Mouse (Mus musculus) neural tube, embryonic 11.5 days (tissue): ENCODE measurements around the gene Primpol. TPM values are rescaled to one million over a fixed set of nuclear protein-coding genes. Genes with fewer than 3 reads are reported as not detected.
"Not testable (repeated sequence)": the region's sequence is repeated elsewhere in the genome, so short reads cannot be mapped to it uniquely, and the experiment has no call there.

ENCODE experiments used
- ATAC-seq: fragments of 200-750 bp; cut with Nextera tagmentation; 2 replicates; pipeline ENCODE4 v1.8.0; 2017; ENCODE audit warnings: moderate number of reproducible peaks, mild to moderate bottlenecking, moderate TSS enrichment, moderate library complexity; ENCODE audit not compliant: insufficient read depth, low FRiP score, low TSS enrichment
- DNase-seq: peaks from one replicate; pipeline ENCODE4 v3.0.0-alpha.2; 2015; ENCODE audit warnings: low spot score
- H3K27ac ChIP-seq: fragments of 300-500 bp; sonication (generic); 2 replicates; pipeline ENCODE4 v1.5.1; 2014; ENCODE audit warnings: low read depth, mild to moderate bottlenecking, low read length
- H3K27me3 ChIP-seq: fragments of 300-500 bp; sonication (generic); 2 replicates; pipeline ENCODE4 v1.6.1; 2014; ENCODE audit warnings: mild to moderate bottlenecking, low read length, mixed read lengths; ENCODE audit not compliant: control insufficient read depth, insufficient read depth
- H3K36me3 ChIP-seq: fragments of 300-500 bp; sonication (generic); 2 replicates; pipeline ENCODE4 v1.6.1; 2014; ENCODE audit warnings: mild to moderate bottlenecking, low read length, moderate library complexity, mixed read lengths; ENCODE audit not compliant: control insufficient read depth, insufficient read depth
- H3K4me1 ChIP-seq: fragments of 300-500 bp; sonication (generic); 2 replicates; pipeline ENCODE4 v1.6.1; 2014; ENCODE audit warnings: low read length, mixed read lengths; ENCODE audit not compliant: control insufficient read depth, insufficient read depth
- H3K4me2 ChIP-seq: fragments of 300-500 bp; sonication (generic); 2 replicates; pipeline ENCODE4 v1.6.1; 2014; ENCODE audit warnings: low read depth, mild to moderate bottlenecking, moderate library complexity
- H3K4me3 ChIP-seq: fragments of 300-500 bp; sonication (generic); 2 replicates; pipeline ENCODE4 v1.5.1; 2014; ENCODE audit warnings: low read depth, low read length
- H3K9ac ChIP-seq: fragments of 300-500 bp; sonication (generic); 2 replicates; pipeline ENCODE4 v1.6.1; 2014; ENCODE audit warnings: mild to moderate bottlenecking, low read length
- H3K9me3 ChIP-seq: fragments of 300-500 bp; sonication (generic); 2 replicates; pipeline ENCODE4 v1.6.1; 2016; ENCODE audit warnings: low read length; ENCODE audit not compliant: control insufficient read depth
- WGBS: fragments of 180-500 bp; shearing (Covaris S2); extraction: QIAGEN DNeasy Blood & Tissue Kit; methylation state at CpG from one replicate; pipeline ENCODE4 v1.1.7; 2014; 5-methylcytosine and 5-hydroxymethylcytosine counted together
- polyA plus RNA-seq: library from polyadenylated mRNA; unstranded; fragments of >200 nt; fragmentation: Nextera tagmentation; extraction: Ambion mirVana; gene quantifications from 2 replicates; pipeline ENCODE4 v1.2.1, GENCODE M21; 2014

Gene Primpol
- polyA plus RNA-seq, 1 experiment from 2014 or later = 11.2 TPM

- H3K27ac ChIP-seq = no peak overlapping the region
- 80% methylated on average over 2 of the region's 2 CpGs for WGBS
- H3K4me3 ChIP-seq = no peak overlapping the region
- no peak overlapping the region for H3K4me2 ChIP-seq
- ATAC-seq (no peak), DNase-seq (no peak)
- H3K9ac ChIP-seq = no peak overlapping the region
- H3K27me3 ChIP-seq = no peaks in the 10 kb centered on the region
- H3K4me1 ChIP-seq = no peaks in the 10 kb centered on the region
- no peaks in the 10 kb centered on the region for H3K9me3 ChIP-seq
- H3K36me3 ChIP-seq = no peaks in the 10 kb centered on the region
These were observed 19.6 kb downstream of the Primpol start for GRCm38 (mm10) chr8:46597411-46597810.

- no peaks in the 10 kb centered on the region for H3K4me1 ChIP-seq
- H3K27me3 ChIP-seq = no peaks in the 10 kb centered on the region
- no peak overlapping the region for H3K4me3 ChIP-seq
- ATAC-seq (no peak), DNase-seq (no peak)
- H3K36me3 ChIP-seq = no peaks in the 10 kb centered on the region
- WGBS = 91% methylated on average over 2 of the region's 2 CpGs
- H3K4me2 ChIP-seq = no peak overlapping the region
- no peaks in the 10 kb centered on the region for H3K9me3 ChIP-seq
- no peak overlapping the region for H3K9ac ChIP-seq
- H3K27ac ChIP-seq = no peak overlapping the region
These were observed 20.5 kb downstream of the Primpol start for GRCm38 (mm10) chr8:46596530-46596929.

GRCm38 (mm10) chr8:46595593-46595992 is 21.4 kb downstream of the Primpol start:
- H3K9me3 ChIP-seq = no peaks in the 10 kb centered on the region
- no peaks in the 10 kb centered on the region for H3K36me3 ChIP-seq
- H3K4me3 ChIP-seq = no peak overlapping the region
- H3K4me1 ChIP-seq = no peaks in the 10 kb centered on the region
- WGBS = 75% methylated on average over 2 of the region's 2 CpGs
- no peak for ATAC-seq
- no peak for DNase-seq
- H3K27ac ChIP-seq = no peak overlapping the region
- H3K27me3 ChIP-seq = no peaks in the 10 kb centered on the region
- H3K9ac ChIP-seq = no peak overlapping the region
- H3K4me2 ChIP-seq = no peak overlapping the region

GRCm38 (mm10) chr8:46593772-46594171 is 23.2 kb downstream of the Primpol start:
- ATAC-seq (no peak), DNase-seq (no peak)
- H3K9me3 ChIP-seq = no peaks in the 10 kb centered on the region
- no peaks in the 10 kb centered on the region for H3K4me1 ChIP-seq
- H3K4me2 ChIP-seq = no peak overlapping the region
- H3K36me3 ChIP-seq = no peaks in the 10 kb centered on the region
- H3K27ac ChIP-seq = no peak overlapping the region
- WGBS = 85% methylated on average over 2 of the region's 2 CpGs
- H3K27me3 ChIP-seq = no peaks in the 10 kb centered on the region
- H3K9ac ChIP-seq = no peak overlapping the region
- H3K4me3 ChIP-seq = no peak overlapping the region

GRCm38 (mm10) chr8:46593067-46593466 is 23.9 kb downstream of the Primpol start:
- H3K27me3 ChIP-seq = no peaks in the 10 kb centered on the region
- no peak overlapping the region for H3K4me2 ChIP-seq
- no peak for ATAC-seq
- WGBS = 87% methylated on average over 8 of the region's 8 CpGs
- H3K4me1 ChIP-seq = no peaks in the 10 kb centered on the region
- H3K27ac ChIP-seq = no peak overlapping the region
- DNase-seq = no peak
- H3K9ac ChIP-seq = no peak overlapping the region
- H3K36me3 ChIP-seq = no peaks in the 10 kb centered on the region
- no peaks in the 10 kb centered on the region for H3K9me3 ChIP-seq
- H3K4me3 ChIP-seq = no peak overlapping the region

GRCm38 (mm10) chr8:46588663-46589062 is 28.3 kb downstream of the Primpol start:
- no peaks in the 10 kb centered on the region for H3K27me3 ChIP-seq
- 90% methylated on average over 2 of the region's 2 CpGs for WGBS
- H3K27ac ChIP-seq = no peak overlapping the region
- DNase-seq (no peak), ATAC-seq (no peak)
- H3K36me3 ChIP-seq = no peaks in the 10 kb centered on the region
- H3K4me3 ChIP-seq = no peak overlapping the region
- no peak overlapping the region for H3K4me2 ChIP-seq
- no peak overlapping the region for H3K9ac ChIP-seq
- H3K4me1 ChIP-seq = no peaks in the 10 kb centered on the region
- H3K9me3 ChIP-seq = no peaks in the 10 kb centered on the region

GRCm38 (mm10) chr8:46587911-46588310 is 29.1 kb downstream of the Primpol start:
- ATAC-seq = no peak
- Histone ChIP-seq H3K4me1 (no peaks in the 10 kb centered on the region), H3K27me3 (no peaks in the 10 kb centered on the region), H3K27ac (no peak overlapping the region), H3K9ac (no peak overlapping the region), H3K4me3 (no peak overlapping the region), H3K4me2 (no peak overlapping the region), H3K9me3 (no peaks in the 10 kb centered on the region), H3K36me3 (no peaks in the 10 kb centered on the region)
- 93% methylated on average over 5 of the region's 5 CpGs for WGBS
- DNase-seq = no peak

- no peak for ATAC-seq
These were observed 31.4 kb downstream of the Primpol start for GRCm38 (mm10) chr8:46585576-46585975.

GRCm38 (mm10) chr8:46584328-46584727 is 32.7 kb downstream of the Primpol start:
- 28% methylated on average over 4 of the region's 4 CpGs for WGBS
- not testable (repeated sequence) for H3K27me3 ChIP-seq

More at GRCm38 (mm10) chr8:46585576-46585975, 31.4 kb downstream of the Primpol start:
- DNase-seq = no peak
- no peaks in the 10 kb centered on the region for H3K27me3 ChIP-seq
- no peak overlapping the region for H3K9ac ChIP-seq
- no peak overlapping the region for H3K4me3 ChIP-seq
- H3K4me2 ChIP-seq = no peak overlapping the region
- no peaks in the 10 kb centered on the region for H3K4me1 ChIP-seq
- no peak overlapping the region for H3K27ac ChIP-seq
- no peaks in the 10 kb centered on the region for H3K9me3 ChIP-seq
- H3K36me3 ChIP-seq = no peaks in the 10 kb centered on the region
- WGBS = 90% methylated on average over 3 of the region's 3 CpGs

More at GRCm38 (mm10) chr8:46584328-46584727, 32.7 kb downstream of the Primpol start:
- H3K4me3 ChIP-seq, ATAC-seq, DNase-seq, H3K9me3 ChIP-seq, H3K9ac ChIP-seq, H3K27ac ChIP-seq, H3K4me1 ChIP-seq, H3K36me3 ChIP-seq, H3K4me2 ChIP-seq: not testable (repeated sequence)
